Mouse (Mus musculus): ENCODE measurements around the gene Inpp5k. TPM values are rescaled to one million over a fixed set of nuclear protein-coding genes. Genes with fewer than 3 reads are reported as not detected.

Inpp5k gene
- polyA plus RNA-seq, 1 experiment from 2014 or later = 40.0 TPM

DNA sequence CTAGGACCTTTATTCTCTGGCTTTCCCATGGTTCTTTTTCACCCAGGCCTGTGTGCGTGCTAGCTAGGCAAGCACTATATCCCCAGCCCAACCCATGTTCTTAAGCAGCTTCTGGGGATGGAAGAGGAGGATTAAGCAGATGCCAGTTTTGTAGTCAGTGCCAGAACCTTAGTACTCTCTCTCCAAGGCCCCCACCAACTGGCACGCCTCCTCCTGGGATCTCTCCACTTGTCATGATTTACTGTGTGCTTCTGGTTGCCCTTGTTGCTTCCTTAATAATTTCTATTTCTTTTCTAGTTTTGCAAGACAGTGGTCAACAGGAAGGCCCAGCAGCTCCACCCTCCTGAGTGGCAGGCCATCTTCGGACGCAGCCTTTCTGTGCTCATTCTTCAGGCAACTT is 5.0 kb upstream of the Inpp5k start:
- no peak overlapping the region for H3K4me3 ChIP-seq (ENCODE audit: low read depth, low read length)
- H3K9ac ChIP-seq (ENCODE audit: low read depth, low read length) = no peak overlapping the region
- no peak overlapping the region for H3K4me2 ChIP-seq (ENCODE audit: low read length)
- 89% methylated on average over 4 of the region's 4 CpGs for WGBS
- ATAC-seq = no peak
- no peaks in the 10 kb centered on the region for H3K9me3 ChIP-seq (replicated peaks; ENCODE audit: control insufficient read depth, low read length, poor library complexity, severe bottlenecking)
- no peaks in the 10 kb centered on the region for H3K27me3 ChIP-seq (ENCODE audit: control insufficient read depth, insufficient read depth, low read depth, low read length)
- peaks cover 21% of the 10 kb centered on the region for H3K36me3 ChIP-seq (ENCODE audit: control insufficient read depth, insufficient read depth, low read length)
- no peak overlapping the region for H3K27ac ChIP-seq (ENCODE audit: low read length)
- H3K4me1 ChIP-seq (ENCODE audit: control insufficient read depth, insufficient read depth, low read length) = peaks cover 8% of the 10 kb centered on the region

DNA sequence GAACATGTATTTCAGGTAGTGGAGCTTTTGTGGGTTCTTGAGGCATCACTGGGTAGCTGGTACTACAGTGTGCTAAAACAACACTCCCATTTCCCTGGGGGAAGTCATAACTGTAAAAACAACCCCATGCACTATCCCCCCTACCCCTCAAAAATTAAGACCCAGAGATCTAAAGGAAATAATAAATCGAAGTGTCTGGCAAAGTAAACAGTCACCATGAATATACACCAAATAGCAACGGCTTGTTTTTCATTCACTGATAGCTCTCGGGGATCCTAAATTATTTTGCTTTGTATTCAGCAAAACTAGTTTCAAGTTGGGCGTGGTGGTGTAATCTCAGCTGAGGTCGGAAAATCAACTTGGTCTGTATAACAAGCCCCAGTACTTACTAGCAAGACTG is 690 bp upstream of the Inpp5k start:
- Histone ChIP-seq H3K4me2 (ENCODE audit: low read length) (peak overlapping the region; percentile 92), H3K9ac (ENCODE audit: low read depth, low read length) (peak overlapping the region; percentile 58), H3K36me3 (ENCODE audit: control insufficient read depth, insufficient read depth, low read length) (peaks cover 21% of the 10 kb centered on the region), H3K27ac (ENCODE audit: low read length) (peak overlapping the region; percentile 75; the same call in 1 of the 2 replicates), H3K4me3 (ENCODE audit: low read depth, low read length) (peak overlapping the region; percentile 79), H3K4me1 (ENCODE audit: control insufficient read depth, insufficient read depth, low read length) (peaks cover 21% of the 10 kb centered on the region), H3K27me3 (ENCODE audit: control insufficient read depth, insufficient read depth, low read depth, low read length) (no peaks in the 10 kb centered on the region), H3K9me3 (replicated peaks; ENCODE audit: control insufficient read depth, low read length, poor library complexity, severe bottlenecking) (no peaks in the 10 kb centered on the region)
- WGBS = 16% methylated on average over 5 of the region's 5 CpGs
- ATAC-seq = no peak

DNA sequence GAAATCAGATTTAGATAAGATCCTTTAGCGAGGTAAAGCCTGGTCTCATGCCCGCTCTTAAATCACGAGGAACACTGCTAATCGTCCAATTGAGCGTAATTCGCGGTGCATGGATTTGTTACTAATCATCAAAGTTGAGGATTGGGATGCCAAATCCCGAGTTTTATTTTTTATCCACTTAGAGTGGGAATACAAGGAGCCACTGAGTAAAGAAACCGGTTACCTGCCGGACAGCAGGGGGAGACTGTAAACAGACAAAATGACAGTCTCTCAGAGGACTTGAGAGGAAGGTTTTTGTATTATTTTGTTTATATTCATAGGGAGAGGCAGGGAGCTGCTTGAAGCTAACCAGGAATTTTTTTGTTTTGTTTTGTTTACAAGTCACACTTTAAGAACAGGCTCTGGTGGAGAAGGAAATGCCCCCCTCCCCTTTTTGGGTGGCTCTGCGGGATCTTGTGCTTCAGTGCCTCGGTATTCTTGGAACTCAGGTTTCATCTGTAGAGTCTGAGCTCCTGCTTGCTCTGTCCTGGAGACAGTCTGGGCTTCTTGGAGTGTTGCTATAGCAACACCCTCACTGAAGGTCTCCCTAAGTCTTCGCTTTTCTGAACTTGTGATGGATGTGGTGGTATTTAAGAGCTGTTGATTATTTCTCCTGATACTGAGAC is 905 bp downstream of the Inpp5k start:
- H3K36me3 ChIP-seq (ENCODE audit: control insufficient read depth, insufficient read depth, low read length) = peaks cover 11% of the 10 kb centered on the region; the same call in 1 of the 2 replicates
- peaks cover 21% of the 10 kb centered on the region for H3K4me1 ChIP-seq (ENCODE audit: control insufficient read depth, insufficient read depth, low read length)
- ATAC-seq = no peak
- H3K27ac ChIP-seq (ENCODE audit: low read length) = peak overlapping the region; percentile 81; the same call in 1 of the 2 replicates
- H3K9ac ChIP-seq (ENCODE audit: low read depth, low read length) = peak overlapping the region; percentile 69
- 5% methylated on average over 13 of the region's 13 CpGs for WGBS
- peak overlapping the region; percentile 79 for H3K4me3 ChIP-seq (ENCODE audit: low read depth, low read length)
- peak overlapping the region; percentile 92 for H3K4me2 ChIP-seq (ENCODE audit: low read length)
- H3K9me3 ChIP-seq (replicated peaks; ENCODE audit: control insufficient read depth, low read length, poor library complexity, severe bottlenecking) = no peaks in the 10 kb centered on the region
- no peaks in the 10 kb centered on the region for H3K27me3 ChIP-seq (ENCODE audit: control insufficient read depth, insufficient read depth, low read depth, low read length)

DNA sequence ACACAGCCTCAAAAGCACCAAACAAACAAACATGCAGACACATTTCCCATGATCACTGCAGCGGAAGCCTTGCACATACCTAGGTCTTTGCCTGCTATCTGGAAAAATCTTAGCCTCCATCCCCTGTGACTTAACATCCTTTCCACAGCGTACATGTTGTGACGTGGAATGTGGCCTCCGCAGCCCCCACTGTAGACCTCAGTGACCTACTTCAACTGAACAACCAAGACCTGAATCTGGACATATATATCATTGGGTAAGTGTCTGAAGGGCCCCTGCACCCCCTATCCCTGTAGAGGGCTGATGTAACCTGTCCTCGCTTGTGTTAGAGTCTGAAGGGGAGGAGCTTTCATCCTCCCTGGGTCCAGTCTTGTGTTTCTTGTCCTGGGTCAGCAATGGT is 2.1 kb downstream of the Inpp5k start:
- Histone ChIP-seq H3K4me2 (ENCODE audit: low read length) (no peak overlapping the region), H3K27me3 (ENCODE audit: control insufficient read depth, insufficient read depth, low read depth, low read length) (no peaks in the 10 kb centered on the region), H3K36me3 (ENCODE audit: control insufficient read depth, insufficient read depth, low read length) (peaks cover 13% of the 10 kb centered on the region), H3K9ac (ENCODE audit: low read depth, low read length) (no peak overlapping the region), H3K4me3 (ENCODE audit: low read depth, low read length) (no peak overlapping the region), H3K27ac (ENCODE audit: low read length) (no peak overlapping the region), H3K4me1 (ENCODE audit: control insufficient read depth, insufficient read depth, low read length) (peaks cover 21% of the 10 kb centered on the region), H3K9me3 (replicated peaks; ENCODE audit: control insufficient read depth, low read length, poor library complexity, severe bottlenecking) (no peaks in the 10 kb centered on the region)
- ATAC-seq = no peak
- 96% methylated on average over 5 of the region's 5 CpGs for WGBS

DNA sequence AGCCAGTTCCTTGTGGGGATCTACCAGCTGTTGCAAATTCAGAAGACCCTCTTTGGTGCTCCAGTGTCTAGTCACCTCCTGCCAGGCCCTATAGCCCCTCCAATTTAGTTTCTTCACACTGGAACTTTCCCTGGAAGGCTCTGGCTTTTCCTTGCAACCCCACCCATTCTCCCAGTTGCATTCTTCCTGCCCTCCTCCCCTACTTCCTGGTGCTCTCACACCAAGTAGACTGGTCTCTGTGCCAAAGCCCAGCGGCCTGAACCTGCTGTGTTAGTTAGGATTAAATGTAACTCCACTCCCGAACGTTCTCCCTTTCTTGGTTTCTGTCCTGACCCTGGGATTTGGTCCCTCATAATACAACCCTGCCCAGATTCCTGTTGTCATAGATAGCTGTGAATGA is 4.0 kb downstream of the Inpp5k start:
- WGBS = 76% methylated on average over 3 of the region's 3 CpGs
- ATAC-seq = no peak
- no peaks in the 10 kb centered on the region for H3K27me3 ChIP-seq (ENCODE audit: control insufficient read depth, insufficient read depth, low read depth, low read length)

DNA sequence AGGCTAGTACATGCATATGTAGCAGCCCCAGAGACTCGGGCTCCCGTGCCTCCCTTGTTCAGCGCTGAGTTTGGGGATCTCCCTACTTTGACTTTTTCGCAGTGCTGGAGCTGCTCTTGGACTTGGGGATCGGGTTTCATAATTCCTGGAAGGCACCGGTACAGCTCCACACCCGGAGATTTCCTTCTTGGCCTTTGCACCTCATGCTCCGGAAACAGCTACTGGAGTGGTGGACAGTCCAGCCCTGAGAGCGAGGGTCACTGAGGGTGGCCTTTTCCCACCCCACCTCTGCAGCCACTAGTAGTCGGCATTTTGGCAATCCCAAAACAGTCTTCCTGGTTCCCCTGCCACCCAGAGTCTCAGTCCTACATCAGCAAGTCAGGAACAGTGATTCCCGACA is 4.5 kb downstream of the Inpp5k start:
- Histone ChIP-seq H3K27me3 (ENCODE audit: control insufficient read depth, insufficient read depth, low read depth, low read length) (no peaks in the 10 kb centered on the region), H3K4me2 (ENCODE audit: low read length) (no peak overlapping the region), H3K9me3 (replicated peaks; ENCODE audit: control insufficient read depth, low read length, poor library complexity, severe bottlenecking) (no peaks in the 10 kb centered on the region), H3K9ac (ENCODE audit: low read depth, low read length) (no peak overlapping the region), H3K27ac (ENCODE audit: low read length) (no peak overlapping the region), H3K4me1 (ENCODE audit: control insufficient read depth, insufficient read depth, low read length) (peaks cover 14% of the 10 kb centered on the region), H3K4me3 (ENCODE audit: low read depth, low read length) (no peak overlapping the region), H3K36me3 (ENCODE audit: control insufficient read depth, insufficient read depth, low read length) (peaks cover 14% of the 10 kb centered on the region)
- ATAC-seq = no peak
- 80% methylated on average over 11 of the region's 11 CpGs for WGBS

More for the DNA sequence above, 4.0 kb downstream of the Inpp5k start:
- Histone ChIP-seq H3K9ac (ENCODE audit: low read depth, low read length) (no peak overlapping the region), H3K4me3 (ENCODE audit: low read depth, low read length) (no peak overlapping the region), H3K36me3 (ENCODE audit: control insufficient read depth, insufficient read depth, low read length) (peaks cover 14% of the 10 kb centered on the region), H3K4me1 (ENCODE audit: control insufficient read depth, insufficient read depth, low read length) (peaks cover 18% of the 10 kb centered on the region), H3K4me2 (ENCODE audit: low read length) (no peak overlapping the region), H3K27ac (ENCODE audit: low read length) (no peak overlapping the region), H3K9me3 (replicated peaks; ENCODE audit: control insufficient read depth, low read length, poor library complexity, severe bottlenecking) (no peaks in the 10 kb centered on the region)

DNA sequence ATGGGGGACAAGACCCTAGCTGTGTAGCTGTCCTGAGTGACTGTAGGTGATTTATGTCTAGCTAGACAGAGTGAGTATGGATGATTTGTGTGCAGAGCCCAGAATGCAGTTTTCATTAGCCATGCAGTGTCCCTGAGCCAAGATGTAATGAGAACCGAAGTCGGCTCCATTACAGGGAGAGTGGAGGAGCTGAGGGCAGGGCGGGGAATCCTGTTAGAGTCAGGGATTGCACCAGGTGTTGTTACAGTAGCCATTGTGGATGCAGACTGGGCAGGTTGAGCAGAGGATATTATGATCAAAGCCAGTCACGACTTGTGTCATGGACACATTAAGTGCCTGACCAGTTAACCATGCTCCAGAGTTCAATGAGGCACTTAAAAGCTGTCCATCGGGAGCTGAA is 12.5 kb downstream of the Inpp5k start:
- Histone ChIP-seq H3K9me3 (replicated peaks; ENCODE audit: control insufficient read depth, low read length, poor library complexity, severe bottlenecking) (no peaks in the 10 kb centered on the region), H3K36me3 (ENCODE audit: control insufficient read depth, insufficient read depth, low read length) (no peaks in the 10 kb centered on the region; the same call in 1 of the 2 replicates), H3K27me3 (ENCODE audit: control insufficient read depth, insufficient read depth, low read depth, low read length) (no peaks in the 10 kb centered on the region), H3K9ac (ENCODE audit: low read depth, low read length) (no peak overlapping the region), H3K4me3 (ENCODE audit: low read depth, low read length) (no peak overlapping the region), H3K4me2 (ENCODE audit: low read length) (no peak overlapping the region), H3K27ac (ENCODE audit: low read length) (no peak overlapping the region), H3K4me1 (ENCODE audit: control insufficient read depth, insufficient read depth, low read length) (peaks cover 2% of the 10 kb centered on the region; the same call in 1 of the 2 replicates)
- no peak for ATAC-seq
- WGBS = 80% methylated on average over 5 of the region's 5 CpGs

DNA sequence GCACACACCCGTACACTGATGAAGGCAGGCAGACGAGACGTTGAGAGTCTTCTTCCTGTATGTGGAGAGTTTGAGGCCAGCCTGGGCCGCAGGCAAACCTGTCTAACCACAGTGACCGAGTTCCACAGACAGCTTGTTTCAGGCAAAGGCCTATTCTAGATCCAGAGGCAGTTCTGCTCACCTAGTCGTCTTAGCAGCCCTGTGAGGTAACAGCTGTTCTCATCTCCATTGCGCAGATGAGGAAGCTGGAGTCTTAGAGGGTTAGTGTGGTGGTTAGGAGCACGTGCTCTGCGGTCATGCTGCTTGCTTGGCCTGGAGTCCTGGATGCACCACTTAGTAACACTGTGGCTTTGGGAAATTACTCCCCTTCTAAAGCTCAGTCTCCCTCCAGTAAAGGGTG is 13.9 kb downstream of the Inpp5k start:
- 80% methylated on average over 9 of the region's 9 CpGs for WGBS
- Histone ChIP-seq H3K4me3 (ENCODE audit: low read depth, low read length) (no peak overlapping the region), H3K9me3 (replicated peaks; ENCODE audit: control insufficient read depth, low read length, poor library complexity, severe bottlenecking) (no peaks in the 10 kb centered on the region), H3K27me3 (ENCODE audit: control insufficient read depth, insufficient read depth, low read depth, low read length) (no peaks in the 10 kb centered on the region), H3K4me2 (ENCODE audit: low read length) (no peak overlapping the region), H3K27ac (ENCODE audit: low read length) (no peak overlapping the region), H3K36me3 (ENCODE audit: control insufficient read depth, insufficient read depth, low read length) (no peaks in the 10 kb centered on the region), H3K4me1 (ENCODE audit: control insufficient read depth, insufficient read depth, low read length) (peaks cover 2% of the 10 kb centered on the region; the same call in 1 of the 2 replicates), H3K9ac (ENCODE audit: low read depth, low read length) (no peak overlapping the region)
- no peak for ATAC-seq

DNA sequence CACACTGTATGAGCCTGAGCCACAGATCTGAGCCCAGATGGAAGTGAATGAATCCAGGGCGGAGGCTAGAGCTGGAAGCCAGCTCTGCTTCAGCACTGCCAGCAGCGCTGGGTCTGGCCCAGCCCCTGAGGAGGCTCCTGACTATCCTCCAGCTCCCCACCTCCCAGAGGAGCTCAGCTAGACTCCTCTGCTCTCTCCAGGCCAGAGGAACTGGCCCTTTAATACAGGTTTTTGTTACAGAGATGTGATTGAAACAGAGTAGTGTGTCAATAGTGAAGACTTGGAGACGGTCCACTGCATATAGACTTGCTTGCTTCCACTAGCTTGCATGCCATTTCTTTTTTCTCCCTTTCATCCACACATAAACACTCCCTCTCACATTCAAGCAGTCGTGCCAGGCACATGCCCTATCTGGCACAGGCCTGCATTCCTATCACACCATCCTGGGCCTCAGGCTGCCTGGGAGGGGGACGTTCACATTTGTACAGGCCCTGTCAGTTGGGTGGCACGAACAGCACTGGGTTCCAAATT is 17.0 kb downstream of the Inpp5k start:
- H3K36me3 ChIP-seq (ENCODE audit: control insufficient read depth, insufficient read depth, low read length) = no peaks in the 10 kb centered on the region
- H3K27me3 ChIP-seq (ENCODE audit: control insufficient read depth, insufficient read depth, low read depth, low read length) = no peaks in the 10 kb centered on the region; the same call in 1 of the 2 replicates
- H3K4me1 ChIP-seq (ENCODE audit: control insufficient read depth, insufficient read depth, low read length) = peaks cover 12% of the 10 kb centered on the region
- no peak overlapping the region for H3K4me2 ChIP-seq (ENCODE audit: low read length)
- H3K9me3 ChIP-seq (replicated peaks; ENCODE audit: control insufficient read depth, low read length, poor library complexity, severe bottlenecking) = no peaks in the 10 kb centered on the region
- ATAC-seq = peak; percentile 68
- H3K9ac ChIP-seq (ENCODE audit: low read depth, low read length) = no peak overlapping the region
- H3K27ac ChIP-seq (ENCODE audit: low read length) = no peak overlapping the region
- H3K4me3 ChIP-seq (ENCODE audit: low read depth, low read length) = no peak overlapping the region
- WGBS = 54% methylated on average over 6 of the region's 6 CpGs
